Mouse (Mus musculus) hindbrain, embryonic 16.5 days (tissue): ENCODE data around the gene Hsd17b2. TPM values are rescaled to one million over a fixed set of nuclear protein-coding genes. Genes with fewer than 3 reads are reported as not detected.

Source experiments
- ATAC-seq: fragments of 200-750 bp; cut with Nextera tagmentation; 2 replicates; pipeline ENCODE4 v1.8.0; 2017; ENCODE audit warnings: moderate TSS enrichment, moderate library complexity
- H3K27ac ChIP-seq: fragments of 300-500 bp; sonication (generic); 2 replicates; pipeline ENCODE4 v1.5.1; 2014; ENCODE audit warnings: low read depth, mild to moderate bottlenecking, control low read depth, low read length, moderate library complexity
- H3K27me3 ChIP-seq: fragments of 300-500 bp; sonication (generic); replicated peaks from 2 replicates; pipeline ENCODE4 v1.6.1; 2014; ENCODE audit warnings: low read length; ENCODE audit not compliant: control insufficient read depth, insufficient read depth
- H3K36me3 ChIP-seq: fragments of 300-500 bp; sonication (generic); 2 replicates; pipeline ENCODE4 v1.6.1; 2014; ENCODE audit warnings: mild to moderate bottlenecking, low read length, moderate library complexity, mixed read lengths; ENCODE audit not compliant: control insufficient read depth, insufficient read depth
- H3K4me1 ChIP-seq: fragments of 300-500 bp; sonication (generic); 2 replicates; pipeline ENCODE4 v1.6.1; 2014; ENCODE audit warnings: low read depth, low read length; ENCODE audit not compliant: control insufficient read depth, insufficient read depth
- H3K4me2 ChIP-seq: fragments of 300-500 bp; sonication (generic); 2 replicates; pipeline ENCODE4 v1.6.1; 2014; ENCODE audit warnings: mild to moderate bottlenecking, low read length, control low read depth, moderate library complexity
- H3K4me3 ChIP-seq: fragments of 300-500 bp; sonication (generic); 2 replicates; pipeline ENCODE4 v1.5.1; 2014; ENCODE audit warnings: mild to moderate bottlenecking, low read length, control low read depth, moderate library complexity
- H3K9ac ChIP-seq: fragments of 300-500 bp; sonication (generic); 2 replicates; pipeline ENCODE4 v1.6.1; 2014; ENCODE audit warnings: low read depth, mild to moderate bottlenecking, control low read depth, low read length, moderate library complexity
- H3K9me3 ChIP-seq: fragments of 300-500 bp; sonication (generic); 2 replicates; pipeline ENCODE4 v1.6.1; 2014; ENCODE audit warnings: mild to moderate bottlenecking, low read length, moderate library complexity; ENCODE audit not compliant: control insufficient read depth
- WGBS: fragments of 180-500 bp; shearing (Covaris S2); extraction: QIAGEN DNeasy Blood & Tissue Kit; methylation state at CpG from one replicate; pipeline ENCODE4 v1.1.7; 2014; 5-methylcytosine and 5-hydroxymethylcytosine counted together
- polyA plus RNA-seq: library from polyadenylated mRNA; unstranded; fragments of >200 nt; fragmentation: Nextera tagmentation; extraction: Ambion mirVana; gene quantifications from 2 replicates; pipeline ENCODE4 v1.2.1, GENCODE M21; 2015

Hsd17b2 gene
- polyA plus RNA-seq, 1 experiment from 2014 or later, result 0.73 TPM

GRCm38 (mm10) chr8:117749436-117749835, 47.7 kb downstream of the Hsd17b2 start:
- H3K9ac ChIP-seq, result no peak overlapping the region
- 52% methylated on average over 2 of the region's 2 CpGs for WGBS
- H3K27ac ChIP-seq, result no peak overlapping the region
- no peak overlapping the region for H3K4me2 ChIP-seq
- no peaks in the 10 kb centered on the region for H3K36me3 ChIP-seq
- H3K27me3 ChIP-seq, result no peaks in the 10 kb centered on the region
- no peaks in the 10 kb centered on the region for H3K4me1 ChIP-seq
- H3K9me3 ChIP-seq, result no peaks in the 10 kb centered on the region
- H3K4me3 ChIP-seq, result no peak overlapping the region
- ATAC-seq, result no peak

- Histone ChIP-seq H3K27ac (no peak overlapping the region), H3K9ac (no peak overlapping the region), H3K4me3 (no peak overlapping the region), H3K4me1 (no peaks in the 10 kb centered on the region), H3K36me3 (no peaks in the 10 kb centered on the region), H3K9me3 (no peaks in the 10 kb centered on the region; the same call in 1 of the 2 replicates), H3K27me3 (no peaks in the 10 kb centered on the region), H3K4me2 (no peak overlapping the region)
- no peak for ATAC-seq
- 83% methylated on average over 11 of the region's 11 CpGs for WGBS
These were observed 56.2 kb downstream of the Hsd17b2 start for GRCm38 (mm10) chr8:117757900-117758299.

DNA sequence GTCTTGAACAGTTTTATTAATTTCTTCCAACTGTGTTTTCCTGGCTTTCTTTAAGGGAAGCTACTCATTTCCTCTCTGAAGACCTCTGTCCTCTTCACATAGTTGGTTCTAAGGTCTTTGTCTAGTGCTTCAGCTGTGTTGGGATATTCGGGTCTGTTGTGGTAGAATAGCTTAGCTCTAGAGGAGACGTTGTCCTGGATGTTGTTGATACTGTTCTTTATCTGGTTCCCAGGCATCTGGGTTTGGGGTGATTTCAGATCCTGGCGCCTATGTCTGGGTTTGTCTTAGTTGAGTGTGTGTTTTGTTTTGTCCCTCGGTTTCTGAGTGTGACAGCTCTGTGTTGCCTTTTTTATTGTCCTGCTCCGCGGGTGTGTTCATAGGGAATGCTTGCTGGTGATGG, 61.1 kb downstream of the Hsd17b2 start:
- 84% methylated on average over 6 of the region's 6 CpGs for WGBS
- no peak overlapping the region for H3K4me2 ChIP-seq
- no peaks in the 10 kb centered on the region for H3K27me3 ChIP-seq
- H3K9me3 ChIP-seq, result no peaks in the 10 kb centered on the region; the same call in 1 of the 2 replicates
- H3K27ac ChIP-seq, result no peak overlapping the region
- no peak overlapping the region for H3K4me3 ChIP-seq
- H3K9ac ChIP-seq, result no peak overlapping the region
- H3K4me1 ChIP-seq, result no peaks in the 10 kb centered on the region
- no peak for ATAC-seq
- H3K36me3 ChIP-seq, result no peaks in the 10 kb centered on the region

GRCm38 (mm10) chr8:117764625-117765024, 62.9 kb downstream of the Hsd17b2 start:
- H3K4me3 ChIP-seq, result no peak overlapping the region
- H3K36me3 ChIP-seq, result no peaks in the 10 kb centered on the region
- H3K4me2 ChIP-seq, result no peak overlapping the region
- WGBS, result 82% methylated on average over 4 of the region's 4 CpGs
- H3K27me3 ChIP-seq, result no peaks in the 10 kb centered on the region
- H3K9me3 ChIP-seq, result no peaks in the 10 kb centered on the region; the same call in 1 of the 2 replicates
- no peaks in the 10 kb centered on the region for H3K4me1 ChIP-seq
- no peak overlapping the region for H3K27ac ChIP-seq
- H3K9ac ChIP-seq, result no peak overlapping the region
- ATAC-seq, result no peak

- H3K4me3 ChIP-seq, result no peak overlapping the region
- H3K4me1 ChIP-seq, result no peaks in the 10 kb centered on the region
- H3K27me3 ChIP-seq, result no peaks in the 10 kb centered on the region
- WGBS, result 81% methylated on average over 5 of the region's 5 CpGs
- no peak for ATAC-seq
- no peaks in the 10 kb centered on the region for H3K36me3 ChIP-seq
- no peak overlapping the region for H3K27ac ChIP-seq
- no peak overlapping the region for H3K4me2 ChIP-seq
- no peaks in the 10 kb centered on the region; the same call in 1 of the 2 replicates for H3K9me3 ChIP-seq
- no peak overlapping the region for H3K9ac ChIP-seq
These were observed 64.2 kb downstream of the Hsd17b2 start for GRCm38 (mm10) chr8:117765947-117766346.

DNA sequence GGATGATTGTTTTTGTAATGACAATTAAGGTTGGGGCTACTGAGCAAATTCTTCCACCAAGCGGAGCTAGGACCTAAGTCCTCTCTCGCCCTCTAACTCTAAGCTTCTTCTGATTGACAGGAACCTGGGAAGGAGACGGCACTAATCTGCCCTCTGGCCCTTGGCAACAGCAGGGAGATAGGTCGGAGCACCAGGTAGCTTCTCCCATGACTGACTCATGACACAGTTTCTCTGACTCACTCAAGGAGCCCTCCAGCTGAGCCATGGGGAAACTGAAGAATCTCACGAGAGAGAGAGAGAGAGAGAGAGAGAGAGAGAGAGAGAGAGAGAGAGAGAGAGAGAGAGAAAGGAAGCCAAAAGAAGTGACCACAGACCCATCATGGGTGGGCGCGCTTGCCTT, 67.3 kb downstream of the Hsd17b2 start:
- Histone ChIP-seq H3K9ac (no peak overlapping the region), H3K27me3 (no peaks in the 10 kb centered on the region), H3K36me3 (no peaks in the 10 kb centered on the region), H3K27ac (no peak overlapping the region), H3K4me1 (no peaks in the 10 kb centered on the region), H3K4me3 (no peak overlapping the region), H3K4me2 (no peak overlapping the region), H3K9me3 (no peaks in the 10 kb centered on the region)
- ATAC-seq, result no peak
- WGBS, result 72% methylated on average over 7 of the region's 7 CpGs

DNA sequence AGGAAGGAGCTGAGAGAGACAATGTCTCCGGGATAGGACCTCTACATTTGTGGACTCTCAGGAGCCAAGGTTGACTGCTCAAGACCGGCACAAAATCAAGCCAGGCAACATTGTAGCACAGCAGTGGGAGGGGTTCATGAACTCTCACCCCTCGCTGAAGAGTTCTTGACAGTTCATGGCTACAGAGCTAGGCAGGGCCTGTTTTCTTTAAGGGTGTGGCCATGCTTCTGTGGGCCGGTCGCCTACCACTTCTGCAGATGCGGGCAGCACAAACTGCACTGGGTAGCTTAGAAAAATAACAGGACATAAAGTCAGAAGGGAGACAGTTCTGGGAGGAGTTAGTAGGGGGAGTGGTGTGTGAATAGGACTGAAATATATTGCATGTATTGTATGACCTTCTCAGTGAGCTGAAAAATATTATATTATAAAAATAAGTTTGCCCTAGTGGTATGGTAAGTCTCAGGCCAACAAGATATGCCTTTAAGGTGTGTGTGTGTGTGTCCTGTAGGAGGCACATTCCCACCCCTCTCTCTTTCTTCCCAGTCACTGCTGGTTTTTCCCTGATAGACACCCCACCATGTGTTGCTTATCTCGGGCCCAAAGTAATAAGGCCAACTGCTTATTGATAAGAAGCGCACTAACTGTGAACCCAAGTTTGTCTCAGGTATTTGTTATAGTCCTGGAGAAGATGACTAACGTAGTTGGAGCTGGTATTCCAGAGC, 69.6 kb downstream of the Hsd17b2 start:
- no peak for ATAC-seq
- H3K4me2 ChIP-seq, result no peak overlapping the region
- WGBS, result 85% methylated on average over 9 of the region's 9 CpGs
- no peaks in the 10 kb centered on the region for H3K9me3 ChIP-seq
- no peak overlapping the region for H3K9ac ChIP-seq
- H3K4me3 ChIP-seq, result no peak overlapping the region
- no peaks in the 10 kb centered on the region for H3K27me3 ChIP-seq
- no peak overlapping the region for H3K27ac ChIP-seq
- no peaks in the 10 kb centered on the region for H3K4me1 ChIP-seq
- H3K36me3 ChIP-seq, result no peaks in the 10 kb centered on the region

- H3K36me3 ChIP-seq, result no peaks in the 10 kb centered on the region
- no peak for ATAC-seq
- H3K4me3 ChIP-seq, result no peak overlapping the region
- 64% methylated on average over 2 of the region's 2 CpGs for WGBS
- no peaks in the 10 kb centered on the region for H3K27me3 ChIP-seq
- H3K4me2 ChIP-seq, result no peak overlapping the region
- H3K4me1 ChIP-seq, result no peaks in the 10 kb centered on the region
- H3K9me3 ChIP-seq, result no peaks in the 10 kb centered on the region
- no peak overlapping the region for H3K27ac ChIP-seq
- no peak overlapping the region for H3K9ac ChIP-seq
These were observed 70.4 kb downstream of the Hsd17b2 start for GRCm38 (mm10) chr8:117772126-117772525.

GRCm38 (mm10) chr8:117772597-117772996, 70.9 kb downstream of the Hsd17b2 start:
- 54% methylated on average over 2 of the region's 2 CpGs for WGBS
- no peaks in the 10 kb centered on the region for H3K4me1 ChIP-seq
- H3K9ac ChIP-seq, result no peak overlapping the region
- no peak for ATAC-seq
- H3K9me3 ChIP-seq, result no peaks in the 10 kb centered on the region
- no peak overlapping the region for H3K4me3 ChIP-seq
- no peak overlapping the region for H3K27ac ChIP-seq
- no peak overlapping the region for H3K4me2 ChIP-seq
- no peaks in the 10 kb centered on the region for H3K27me3 ChIP-seq
- no peaks in the 10 kb centered on the region for H3K36me3 ChIP-seq
